Mouse (Mus musculus) CD4-positive, CD25-positive, alpha-beta regulatory T cell, adult 2 months (primary cell): ENCODE results near the gene Yars.

Source experiments
- DNase-seq: peaks from one replicate; pipeline ENCODE4 v3.0.0-alpha.2; 2012; ENCODE audit warnings: low read depth, low spot score

The Yars gene

GRCm38 (mm10) chr4:129251482-129252125 is 62.0 kb downstream of the Yars start:
- no peak for DNase-seq

GRCm38 (mm10) chr4:129252492-129252891 is 62.9 kb downstream of the Yars start:
- no peak for DNase-seq

- no peak for DNase-seq
Observed at GRCm38 (mm10) chr4:129254571-129254970, 65.0 kb downstream of the Yars start.

GRCm38 (mm10) chr4:129256450-129257380 is 67.2 kb downstream of the Yars start:
- peak; percentile 77 for DNase-seq

- DNase-seq = no peak
Observed at GRCm38 (mm10) chr4:129259101-129259500, 69.5 kb downstream of the Yars start.

- no peak for DNase-seq
Observed at GRCm38 (mm10) chr4:129260678-129261077, 71.1 kb downstream of the Yars start.

- DNase-seq = no peak
Observed at GRCm38 (mm10) chr4:129261196-129261595, 71.6 kb downstream of the Yars start, which contains the start of gene C77080. Gene C77080, minus strand, starts transcription at chr4:129261404.

GRCm38 (mm10) chr4:129263225-129264021 is 73.9 kb downstream of the Yars start:
- DNase-seq = peak; percentile 31

GRCm38 (mm10) chr4:129266191-129266590 is 76.6 kb downstream of the Yars start:
- DNase-seq = no peak

GRCm38 (mm10) chr4:129266821-129267220 is 77.3 kb downstream of the Yars start:
- DNase-seq = no peak

GRCm38 (mm10) chr4:129268698-129269097 is 79.1 kb downstream of the Yars start:
- no peak for DNase-seq
